Mouse (Mus musculus) pancreas, adult 10 weeks (tissue): ENCODE measurements around the gene Ccer2. TPM values are rescaled to one million over a fixed set of nuclear protein-coding genes. Genes with fewer than 3 reads are reported as not detected.

Experiments used
- polyA plus RNA-seq: library from polyadenylated mRNA; stranded (reverse); fragments of 350-450 nt; fragmentation: Illumina TruSeq; extraction: RNeasy Lipid Tissue Mini Kit (QIAGEN cat#74804); gene quantifications from one replicate; pipeline ENCODE4 v1.2.3, GENCODE M21; 2015; ENCODE audit warnings: low read depth, low replicate concordance; ENCODE audit not compliant: insufficient read depth

The Ccer2 gene
- not detected for polyA plus RNA-seq

DNA sequence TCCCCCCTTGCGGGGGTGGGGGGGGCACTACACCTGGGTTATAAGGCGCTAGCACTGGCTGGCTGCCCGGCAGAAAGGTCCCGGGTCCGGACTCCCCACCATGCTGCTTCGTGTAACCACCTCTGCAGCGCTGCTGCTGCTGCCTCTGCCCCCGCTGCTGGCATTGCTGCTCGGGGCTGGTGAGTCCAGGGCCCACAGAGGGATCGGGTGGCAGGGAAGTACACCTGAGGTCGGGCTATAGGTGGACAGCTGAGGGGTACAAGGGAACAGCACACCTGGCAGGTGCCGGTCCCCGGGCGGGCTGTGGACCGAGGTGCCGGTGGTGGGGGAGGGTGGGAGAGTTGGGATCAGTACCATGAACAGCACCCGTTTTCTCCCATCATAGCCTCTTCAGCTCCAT, at the start of gene Ccer2:
Ccer2 (plus strand) TSS at position 96 of the 400 bp plus-strand sequence.

DNA sequence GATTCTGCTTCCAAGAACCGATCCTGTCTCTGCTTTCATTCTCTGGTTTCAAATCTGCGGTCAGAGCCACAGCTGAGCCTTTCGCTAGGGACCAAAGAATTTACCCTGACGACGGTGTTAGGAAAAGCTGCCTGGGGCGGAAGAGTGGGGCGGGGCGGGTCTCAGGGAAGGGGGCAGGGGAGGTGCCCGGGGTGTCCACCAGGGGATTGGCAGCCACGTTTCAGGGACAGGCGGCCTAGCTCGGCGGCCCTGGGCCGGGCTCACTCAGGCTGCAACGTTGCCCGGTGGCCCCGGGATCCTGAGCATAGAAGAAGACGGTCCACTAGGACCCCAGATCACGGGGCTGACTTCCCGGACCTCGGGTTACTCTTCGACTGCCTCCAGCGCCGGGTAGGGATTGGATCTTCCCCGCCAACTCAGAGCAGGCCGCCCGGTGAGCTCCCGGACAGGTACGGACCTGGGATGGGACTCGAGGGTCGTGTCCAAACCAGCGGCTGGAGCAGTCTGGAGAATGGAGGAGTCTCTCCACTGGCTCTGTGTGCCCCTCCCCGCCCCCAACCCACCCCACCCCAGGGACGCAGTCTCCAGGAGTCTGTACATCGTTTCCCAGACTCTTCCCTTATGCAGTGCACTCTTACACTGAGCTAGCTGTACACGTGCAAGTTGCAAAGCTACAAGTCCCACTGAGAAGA, 39.2 kb upstream of the Ccer2 start, which contains the start of gene Fbxo17:
Fbxo17 (plus strand) TSS at position 215 of the 692 bp plus-strand sequence.

DNA sequence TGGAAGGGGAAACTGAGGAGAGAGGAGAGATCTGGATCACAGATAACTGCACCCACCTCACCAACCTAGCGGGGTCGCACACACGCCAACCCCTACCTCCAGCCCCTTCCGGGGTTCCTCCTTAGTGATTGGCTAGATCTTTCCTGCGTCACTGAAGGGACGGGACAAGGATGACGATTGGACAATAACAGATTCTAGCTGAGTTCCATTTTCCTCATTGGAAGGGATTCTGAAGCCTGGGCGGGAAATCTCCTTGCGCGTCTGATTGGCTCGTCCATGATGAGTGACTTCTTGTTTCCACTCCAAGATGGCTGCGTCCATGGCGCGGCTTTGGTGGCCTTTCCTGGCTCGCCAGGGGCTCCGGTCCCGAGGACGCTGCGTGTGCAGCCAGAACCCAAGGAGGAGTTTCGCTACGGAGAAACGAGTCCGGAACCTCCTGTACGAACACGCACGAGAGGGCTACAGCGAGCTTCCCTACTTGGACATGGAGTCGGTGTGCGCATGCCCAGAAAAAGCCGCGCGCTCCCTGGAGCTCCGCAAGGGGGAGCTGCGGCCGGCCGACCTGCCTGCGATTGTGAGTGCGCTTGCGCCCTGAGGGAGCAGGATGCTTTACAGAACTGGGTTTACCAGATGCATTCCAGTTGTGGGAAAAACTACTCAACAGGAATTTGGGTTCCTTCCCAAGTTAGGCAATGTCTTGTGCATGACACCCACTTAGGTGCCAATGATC, 14.1 kb upstream of the Ccer2 start, which contains the start of the genes Mrps12 and Sars2:
Mrps12 (minus strand) TSS at position 112 of the 730 bp plus-strand sequence.
Sars2 (plus strand) TSS at position 284 of the 730 bp plus-strand sequence.

DNA sequence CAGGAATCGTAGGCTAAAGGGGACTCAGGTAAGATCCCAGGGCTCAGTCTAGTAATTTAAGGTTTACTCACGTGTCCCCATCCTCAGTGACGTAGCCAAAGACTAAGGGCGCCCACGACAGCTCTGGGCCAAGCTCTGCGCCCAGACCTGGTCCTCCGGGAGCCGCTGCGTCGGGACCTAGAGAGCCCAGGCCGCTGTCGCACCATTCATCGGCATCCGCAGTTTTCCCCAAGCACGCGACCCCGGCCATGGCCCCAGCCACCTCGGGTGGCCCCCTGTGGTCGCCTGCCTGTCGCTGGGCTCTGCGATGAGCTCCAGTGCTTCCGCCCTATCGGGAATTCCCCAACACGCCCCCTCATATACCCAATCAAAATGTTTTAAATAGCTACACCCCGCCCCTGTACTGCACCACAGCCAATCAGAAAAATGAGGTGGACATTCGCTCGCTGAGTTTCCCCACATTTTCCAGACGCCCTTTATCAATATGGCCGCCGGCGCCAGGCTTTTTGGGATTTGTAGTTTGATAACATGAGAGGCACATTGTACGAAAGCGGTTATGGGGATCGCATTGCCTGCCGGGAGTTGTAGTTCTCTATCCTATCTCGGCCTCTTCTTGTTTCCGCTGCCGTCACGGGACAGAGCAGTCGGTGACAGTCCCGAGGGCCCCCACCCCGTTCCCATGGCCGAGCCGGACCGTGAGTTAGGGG, 10.4 kb downstream of the Ccer2 start, which contains the start of gene Sirt2:
Sirt2 (plus strand) TSS at position 563 of the 707 bp plus-strand sequence.

DNA sequence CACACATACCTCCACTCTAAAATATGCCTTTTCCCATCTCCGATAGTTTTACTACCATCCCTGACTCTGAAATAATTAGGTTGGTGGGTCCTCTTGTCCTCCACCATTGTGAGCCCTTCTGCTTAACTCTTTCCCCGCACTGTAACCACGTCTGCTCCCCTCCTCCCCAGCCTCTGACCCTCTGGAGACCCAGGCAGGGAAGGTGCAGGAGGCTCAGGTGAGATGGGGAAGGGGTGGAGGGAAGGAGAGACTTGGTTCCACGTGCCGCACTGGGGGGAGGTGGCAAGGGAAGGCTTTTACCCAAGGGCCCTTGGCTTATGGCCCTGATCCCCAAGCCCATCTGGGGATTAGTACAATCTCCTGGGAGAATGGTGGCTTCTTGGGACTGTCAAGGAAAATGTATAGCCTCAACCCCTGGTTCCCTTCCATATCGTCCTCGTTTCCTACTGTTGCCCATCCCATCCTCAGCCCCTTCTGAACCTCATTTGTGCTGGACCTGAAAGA, 11.5 kb downstream of the Ccer2 start, which contains the start of gene Nfkbib:
Nfkbib (minus strand) TSS at position 51 of the 504 bp plus-strand sequence.

DNA sequence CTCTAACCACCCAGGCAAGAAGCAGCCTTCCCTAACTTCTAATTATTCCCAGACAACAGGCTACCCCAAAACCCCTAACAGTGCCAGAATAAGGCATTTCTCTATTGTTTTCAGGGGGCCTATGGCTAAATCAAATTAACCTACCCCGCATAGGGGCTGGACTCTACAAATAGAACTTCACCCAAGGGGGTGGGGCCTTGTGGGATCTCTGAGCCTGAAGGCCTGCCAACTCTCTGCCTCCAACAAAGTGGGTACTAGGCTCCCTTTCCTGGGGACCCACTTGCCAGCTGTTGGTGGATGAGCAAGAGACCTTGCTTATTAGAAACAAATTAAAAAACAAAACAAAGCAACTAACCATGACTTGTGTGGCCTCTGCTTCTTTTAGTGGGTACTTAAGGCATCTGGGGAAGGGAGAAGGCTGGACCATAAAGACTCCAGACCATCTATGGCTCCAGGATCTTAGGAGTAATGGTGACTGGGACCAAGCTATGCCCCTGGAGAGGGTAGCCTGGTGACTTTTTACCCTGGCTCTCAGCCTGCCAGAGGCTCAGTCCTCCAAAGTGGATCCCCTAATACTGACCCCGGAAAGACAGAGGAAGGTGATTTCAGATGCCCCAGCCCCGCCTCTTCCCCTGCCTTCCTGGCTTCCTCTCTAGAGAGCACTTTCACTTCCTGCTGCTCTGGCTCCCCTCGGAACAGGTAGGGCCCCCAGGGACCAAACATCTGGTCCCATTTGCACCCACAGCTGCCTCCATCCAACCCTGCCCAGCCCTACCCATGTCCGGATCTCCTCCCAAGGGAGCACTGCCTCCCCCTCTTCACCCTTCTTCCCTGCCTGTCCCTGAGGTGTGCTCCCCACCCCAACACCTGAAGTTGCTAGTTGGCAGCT, 32.6 kb downstream of the Ccer2 start, which contains the start of gene Rinl:
Rinl (plus strand) TSS at position 663 of the 889 bp plus-strand sequence.

DNA sequence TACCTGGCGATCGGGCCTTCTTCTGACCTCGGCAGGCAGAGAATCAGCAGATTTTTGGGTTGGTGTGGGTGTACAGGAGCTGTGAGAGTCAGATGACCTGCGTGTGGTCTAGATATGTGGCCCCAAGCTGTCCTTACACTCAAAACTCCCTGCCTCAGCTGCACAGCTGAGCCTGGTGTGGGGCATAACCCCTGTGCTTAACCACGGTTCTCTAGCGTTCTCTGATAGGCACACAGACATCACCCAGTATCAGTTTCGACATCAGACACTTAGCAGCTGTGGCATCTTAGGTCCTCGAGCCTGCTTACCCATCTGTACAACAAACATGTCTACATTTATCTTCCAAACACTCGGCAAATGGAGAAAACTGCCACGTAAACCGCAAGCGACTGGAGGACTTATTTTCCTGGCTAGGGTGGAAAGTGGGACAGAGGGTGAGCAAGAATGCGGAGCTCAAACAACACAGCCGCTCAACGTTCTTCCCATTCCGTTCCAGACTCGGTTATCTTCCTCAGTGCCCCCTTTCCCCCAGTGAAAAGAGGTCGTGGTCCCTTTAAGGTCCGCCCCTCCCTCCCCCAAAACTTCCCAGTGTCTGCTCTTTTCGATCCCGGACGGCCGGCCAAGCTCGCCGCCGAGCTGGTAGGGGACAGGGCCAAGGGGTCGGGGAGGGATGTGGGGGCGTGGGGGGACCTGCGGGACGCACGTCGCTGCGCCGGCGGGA, 52.4 kb downstream of the Ccer2 start, which contains the start of gene Hnrnpl:
Hnrnpl (plus strand) TSS at position 321 of the 721 bp plus-strand sequence.

Other genes with a start within 250 kb of the Ccer2 start
- gene Ifnl2, start 245.7 kb upstream of the Ccer2 start, polyA plus RNA-seq: not detected
- not detected for gene Ifnl3, start 233.3 kb upstream of the Ccer2 start, polyA plus RNA-seq
- 18,579 TPM for gene Sycn, start 215.3 kb upstream of the Ccer2 start, polyA plus RNA-seq
- not detected for gene Nccrp1, start 208.9 kb upstream of the Ccer2 start, polyA plus RNA-seq
- 8.6 TPM for gene Samd4b, start 158.0 kb upstream of the Ccer2 start, polyA plus RNA-seq
- 5.4 TPM for gene Pak4, start 158.0 kb upstream of the Ccer2 start, polyA plus RNA-seq
- not detected for gene Acp7, start 124.8 kb upstream of the Ccer2 start, polyA plus RNA-seq
- gene Fbxo27, start 63.3 kb upstream of the Ccer2 start, polyA plus RNA-seq: not detected
- gene Fbxo17, start 39.4 kb upstream of the Ccer2 start, polyA plus RNA-seq: 2.8 TPM
- gene Mrps12, start 14.4 kb upstream of the Ccer2 start, polyA plus RNA-seq: 42.5 TPM
- gene Sars2, start 14.2 kb upstream of the Ccer2 start, polyA plus RNA-seq: 2.6 TPM
- gene Sirt2, start 10.6 kb downstream of the Ccer2 start, polyA plus RNA-seq: 28.4 TPM
- gene Nfkbib, start 11.3 kb downstream of the Ccer2 start, polyA plus RNA-seq: 8.7 TPM
- gene Rinl, start 32.8 kb downstream of the Ccer2 start, polyA plus RNA-seq: 1.8 TPM
- gene Hnrnpl, start 52.4 kb downstream of the Ccer2 start, polyA plus RNA-seq: 78.4 TPM
- gene Ech1, start 69.0 kb downstream of the Ccer2 start, polyA plus RNA-seq: 54.3 TPM
- 13.7 TPM for gene Lgals4, start 77.7 kb downstream of the Ccer2 start, polyA plus RNA-seq
- gene Lgals7, start 107.7 kb downstream of the Ccer2 start, polyA plus RNA-seq: 7.5 TPM
- gene Capn12, start 125.2 kb downstream of the Ccer2 start, polyA plus RNA-seq: 0.26 TPM
- 71.1 TPM for gene Actn4, start 206.2 kb downstream of the Ccer2 start, polyA plus RNA-seq
- gene Eif3k, start 225.7 kb downstream of the Ccer2 start, polyA plus RNA-seq: 94.8 TPM
- 0.30 TPM for gene Map4k1, start 225.9 kb downstream of the Ccer2 start, polyA plus RNA-seq